Mouse (Mus musculus): ENCODE data around the gene Sobp.

Sobp gene

GRCm38 (mm10) chr10:43083288-43084086 is 90.8 kb downstream of the Sobp start:
- no peak for DNase-seq

- no peak for DNase-seq
Observed at GRCm38 (mm10) chr10:43081316-43081715, 93.0 kb downstream of the Sobp start.

GRCm38 (mm10) chr10:43075535-43076152 is 98.7 kb downstream of the Sobp start:
- DNase-seq: peak in 1 of 2 experiments; percentile 10

- DNase-seq: no peak
Observed at GRCm38 (mm10) chr10:43073281-43073680, 101.0 kb downstream of the Sobp start.

- DNase-seq: no peak
Observed at GRCm38 (mm10) chr10:43070893-43071292, 103.4 kb downstream of the Sobp start.

GRCm38 (mm10) chr10:43065331-43065730 is 109.0 kb downstream of the Sobp start:
- no peak for DNase-seq

- no peak for DNase-seq
Observed at GRCm38 (mm10) chr10:43061519-43062105, 112.7 kb downstream of the Sobp start.

- no peak for DNase-seq
Observed at GRCm38 (mm10) chr10:43055405-43055804, 118.9 kb downstream of the Sobp start.

GRCm38 (mm10) chr10:43054776-43055175 is 119.6 kb downstream of the Sobp start:
- DNase-seq: no peak

- no peak for DNase-seq
Observed at GRCm38 (mm10) chr10:43053861-43054560, 120.3 kb downstream of the Sobp start.

GRCm38 (mm10) chr10:43052462-43052861 is 121.9 kb downstream of the Sobp start:
- no peak for DNase-seq

- DNase-seq: no peak
Observed at GRCm38 (mm10) chr10:43047804-43048348, 126.5 kb downstream of the Sobp start.

GRCm38 (mm10) chr10:43043351-43044209 is 130.8 kb downstream of the Sobp start:
- DNase-seq: no peak

GRCm38 (mm10) chr10:43042591-43043327 is 131.6 kb downstream of the Sobp start:
- DNase-seq: no peak

GRCm38 (mm10) chr10:43041794-43042193 is 132.5 kb downstream of the Sobp start:
- no peak for DNase-seq

- DNase-seq: no peak
Observed at GRCm38 (mm10) chr10:43037455-43037793, 136.9 kb downstream of the Sobp start.

- no peak for DNase-seq
Observed at GRCm38 (mm10) chr10:43036646-43037454, 137.5 kb downstream of the Sobp start.

GRCm38 (mm10) chr10:43035579-43035978 is 138.8 kb downstream of the Sobp start:
- DNase-seq: peak in 1 of 2 experiments; percentile 53

- peak; percentile 43 to 65 for DNase-seq
Observed at GRCm38 (mm10) chr10:43034811-43035210, 139.5 kb downstream of the Sobp start.

- no peak for DNase-seq
Observed at GRCm38 (mm10) chr10:43033481-43034248, 140.7 kb downstream of the Sobp start.

All from kidney, postnatal 25 days (tissue).